Mouse (Mus musculus) lung, postnatal 14 days (tissue): Measurements from ENCODE around the gene Rarb.

ENCODE experiments used
- DNase-seq: peaks from one replicate; pipeline ENCODE4 v3.0.0; 2021

Gene Rarb

GRCm38 (mm10) chr14:16574925-16575721, 243.8 kb downstream of the Rarb start:
- DNase-seq = peak; percentile 70

GRCm38 (mm10) chr14:16573475-16574171, 245.3 kb downstream of the Rarb start:
- DNase-seq = no peak

DNA sequence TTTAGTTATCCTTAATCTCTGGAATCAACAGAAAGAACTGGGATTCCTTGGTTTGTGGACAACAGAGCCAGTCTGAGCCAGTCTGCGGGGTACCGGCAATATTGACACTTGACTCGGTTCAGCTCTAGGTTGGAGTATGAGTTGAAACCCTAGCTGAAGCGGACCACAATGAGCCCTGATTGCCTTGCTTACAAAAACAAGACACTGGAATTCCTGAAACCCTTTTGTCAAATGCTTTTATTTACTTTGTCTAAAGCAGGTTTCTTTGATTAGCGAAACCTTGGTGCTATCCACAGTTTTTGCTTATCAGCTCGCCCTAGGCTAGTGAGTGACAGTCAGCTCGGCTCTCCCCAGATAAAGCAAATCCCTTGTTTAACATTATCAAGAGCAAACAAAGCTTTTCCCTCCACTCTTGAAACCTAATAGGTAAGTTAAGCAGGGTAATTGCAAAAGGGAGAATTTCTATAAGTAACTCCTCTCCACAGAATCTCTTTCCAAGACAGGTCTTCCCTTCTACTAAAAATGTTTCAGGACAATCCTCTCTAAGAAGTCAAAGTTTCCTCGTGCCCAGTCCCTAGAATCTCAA, 246.1 kb downstream of the Rarb start:
- no peak for DNase-seq

- no peak for DNase-seq
Observed at GRCm38 (mm10) chr14:16569506-16570001, 249.4 kb downstream of the Rarb start.

DNA sequence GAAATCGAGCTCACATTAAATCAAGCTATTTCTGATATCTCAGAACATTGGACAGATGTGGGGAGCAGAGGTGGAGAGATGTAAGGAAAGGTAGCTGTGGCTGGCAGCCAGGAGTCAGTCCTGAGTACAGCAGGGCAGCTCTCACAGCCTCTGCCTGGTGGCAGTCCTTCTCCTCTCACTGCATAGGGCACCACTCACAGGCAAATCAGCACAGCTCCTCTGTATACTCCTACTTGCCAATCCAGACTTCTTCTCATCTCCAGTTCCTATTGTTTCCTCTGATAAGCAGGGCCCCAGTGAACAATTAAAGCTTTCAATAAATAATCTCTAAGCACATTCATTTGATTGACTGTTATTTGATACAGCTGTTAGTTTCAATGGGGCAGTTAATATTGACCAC, 252.0 kb downstream of the Rarb start:
- DNase-seq = no peak

GRCm38 (mm10) chr14:16563912-16564311, 255.0 kb downstream of the Rarb start:
- DNase-seq = no peak

- DNase-seq = no peak
Observed at GRCm38 (mm10) chr14:16561496-16562170, 257.3 kb downstream of the Rarb start.

- no peak for DNase-seq
Observed at GRCm38 (mm10) chr14:16559294-16560217, 259.4 kb downstream of the Rarb start.

DNA sequence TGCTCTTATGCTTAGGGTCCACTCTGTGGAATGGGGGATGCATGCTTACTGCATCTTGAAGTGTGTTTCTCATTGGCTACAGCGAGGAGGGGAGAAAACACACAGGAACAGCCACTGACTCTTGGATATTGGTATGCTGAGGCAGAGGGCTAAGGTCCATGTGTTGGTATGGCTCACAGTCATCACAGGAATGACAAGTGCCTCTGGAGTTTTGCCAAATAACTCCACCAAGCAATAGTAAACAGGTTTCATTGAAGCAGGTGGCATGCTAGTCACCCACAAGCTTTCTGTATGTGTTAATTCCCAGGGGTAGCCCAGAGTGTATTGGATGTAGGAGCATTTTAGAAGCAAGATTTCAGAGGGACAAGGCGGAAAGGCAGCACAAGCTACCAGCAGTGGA, 260.9 kb downstream of the Rarb start:
- DNase-seq = peak; percentile 37

- no peak for DNase-seq
Observed at GRCm38 (mm10) chr14:16554643-16555459, 264.1 kb downstream of the Rarb start.

DNA sequence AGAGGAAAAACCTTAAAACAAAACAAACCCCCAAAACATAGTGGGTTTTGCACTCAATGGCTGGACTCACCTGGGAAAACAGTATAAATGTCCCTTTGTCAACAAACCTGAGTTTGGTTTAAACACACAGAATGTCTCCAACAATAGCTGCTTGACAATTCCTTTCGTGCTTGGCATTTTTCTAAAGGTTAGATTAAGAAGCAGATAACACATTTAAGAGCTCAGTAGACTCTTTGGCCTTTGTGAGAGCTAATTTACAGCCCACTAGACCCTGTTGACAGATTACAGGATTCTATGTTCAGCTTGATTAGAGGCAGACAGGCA, 264.7 kb downstream of the Rarb start:
- no peak for DNase-seq

DNA sequence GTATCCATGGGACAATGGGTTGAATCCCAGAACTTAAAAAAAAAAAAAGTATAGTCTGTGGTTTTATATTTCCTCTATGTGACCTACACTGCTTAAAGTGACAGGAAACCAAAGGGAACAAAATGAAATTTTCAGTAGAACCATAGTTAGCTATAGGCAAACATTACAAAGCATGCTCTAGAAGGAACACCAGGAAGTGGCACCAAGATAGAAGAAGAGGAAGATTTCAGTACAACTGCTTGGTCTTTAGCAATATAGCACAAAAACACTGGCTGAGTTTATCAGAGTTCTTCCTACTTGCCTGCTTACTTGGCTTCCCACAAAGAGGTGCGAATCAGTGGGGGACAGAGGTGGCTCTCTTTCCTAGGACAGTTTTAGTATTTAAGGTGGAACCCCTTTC, 266.7 kb downstream of the Rarb start:
- no peak for DNase-seq

DNA sequence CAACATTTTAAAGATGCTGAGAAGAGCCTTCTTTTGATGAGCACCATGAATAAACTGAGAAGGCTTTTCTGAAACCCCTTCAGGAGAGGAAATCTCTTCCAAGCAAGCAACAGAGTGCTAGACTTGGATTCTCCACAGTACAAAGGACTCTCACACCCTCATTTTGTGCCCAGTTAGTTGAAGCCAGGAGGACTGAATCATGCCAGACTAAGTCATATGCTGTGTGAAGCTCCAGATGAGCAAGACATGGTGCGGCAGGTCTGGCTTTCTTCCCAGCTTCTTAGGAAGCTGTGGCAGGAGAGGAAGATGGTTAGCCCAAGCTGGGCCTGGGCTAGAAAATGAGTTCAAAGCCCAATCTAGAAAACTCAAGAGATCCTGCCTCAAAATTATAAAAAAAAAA, 267.1 kb downstream of the Rarb start:
- DNase-seq = no peak

- DNase-seq = no peak
Observed at GRCm38 (mm10) chr14:16548200-16548576, 270.8 kb downstream of the Rarb start.

GRCm38 (mm10) chr14:16547492-16548199, 271.3 kb downstream of the Rarb start:
- DNase-seq = no peak

GRCm38 (mm10) chr14:16544995-16545394, 274.0 kb downstream of the Rarb start:
- DNase-seq = no peak

DNA sequence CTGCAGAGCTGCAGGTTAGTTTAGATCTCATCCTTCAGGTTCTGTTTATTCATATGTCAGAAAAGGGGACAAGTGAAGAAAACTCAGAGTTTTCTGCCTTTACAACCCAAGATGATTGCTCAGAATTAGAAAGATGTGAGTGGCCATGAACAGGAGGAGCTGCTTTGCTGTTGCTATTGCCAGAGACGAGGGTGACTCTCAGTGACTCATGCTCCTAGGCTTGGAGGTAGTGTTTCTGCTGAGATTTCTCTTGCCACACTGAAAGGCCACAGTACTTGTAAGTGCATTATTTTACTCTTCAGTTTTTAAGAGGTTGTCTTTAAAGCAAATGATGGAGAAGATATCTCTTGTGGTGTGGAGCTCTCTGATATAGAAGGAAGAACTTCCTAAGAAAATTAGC, 277.3 kb downstream of the Rarb start:
- no peak for DNase-seq

GRCm38 (mm10) chr14:16537433-16537832, 281.5 kb downstream of the Rarb start:
- no peak for DNase-seq

- DNase-seq = no peak
Observed at GRCm38 (mm10) chr14:16528631-16529030, 290.3 kb downstream of the Rarb start.

- DNase-seq = peak; percentile 38
Observed at GRCm38 (mm10) chr14:16526120-16526519, 292.8 kb downstream of the Rarb start.
